Mouse (Mus musculus) brain, embryonic 14.5 days (tissue): ENCODE results near the gene Gstp3. TPM values are rescaled to one million over a fixed set of nuclear protein-coding genes. Genes with fewer than 3 reads are reported as not detected.
"Not testable (repeated sequence)": the region's sequence is repeated elsewhere in the genome, so short reads cannot be mapped to it uniquely, and the experiment has no call there.

Source experiments
- DNase-seq: peaks from one replicate; pipeline ENCODE4 v3.0.0-alpha.2; 2011; ENCODE audit warnings: low read depth
- CTCF ChIP-seq: fragments of 200-500 bp; IDR thresholded peaks from 2 replicates; pipeline ENCODE4 v1.5.1; 2012; ENCODE audit warnings: inconsistent platforms, mild to moderate bottlenecking, moderate library complexity, borderline replicate concordance; ENCODE audit not compliant: insufficient read depth, insufficient read length; ENCODE audit errors: extremely low read depth
- POLR2A ChIP-seq: fragments of 200-500 bp; IDR thresholded peaks from 2 replicates; pipeline ENCODE4 v1.6.1; 2012; ENCODE audit warnings: mild to moderate bottlenecking, inconsistent platforms, borderline replicate concordance; ENCODE audit not compliant: poor library complexity, insufficient read depth, insufficient read length, severe bottlenecking; ENCODE audit errors: extremely low read depth
- polyA plus RNA-seq: library from polyadenylated mRNA; depleted of rRNA; stranded (reverse); fragments of >200 nt; gene quantifications from 2 replicates; pipeline ENCODE4 v1.2.3, GENCODE M21; 2012

Gene Gstp3
- polyA plus RNA-seq, 1 experiment: not detected

- TF ChIP-seq CTCF (peak; percentile 19; the same call in 1 of the 2 replicates), POLR2A (no peak)
- peak; percentile 84 for DNase-seq
Observed at GRCm38 (mm10) chr19:4045966-4046865, 13.2 kb downstream of the Gstp3 start, which contains the start of gene Gstp2. Gene Gstp2, minus strand, starts transcription at chr19:4046023.

GRCm38 (mm10) chr19:4044109-4044508 lies 15.3 kb downstream of the Gstp3 start:
- not testable (repeated sequence) for DNase-seq

GRCm38 (mm10) chr19:4042124-4042523 lies 17.2 kb downstream of the Gstp3 start:
- TF ChIP-seq POLR2A: no peak
- TF ChIP-seq CTCF: no peak
- DNase-seq: no peak

GRCm38 (mm10) chr19:4041500-4041899 lies 17.9 kb downstream of the Gstp3 start:
- DNase-seq: not testable (repeated sequence)

- not testable (repeated sequence) for DNase-seq
Observed at GRCm38 (mm10) chr19:4040941-4041340, 18.4 kb downstream of the Gstp3 start.

GRCm38 (mm10) chr19:4037788-4038232 lies 21.6 kb downstream of the Gstp3 start, which contains the start of gene Gstp1:
Gene Gstp1, minus strand, starts transcription at chr19:4037985.
- TF ChIP-seq CTCF (no peak), POLR2A (peak; percentile 55; the same call in 1 of the 2 replicates)
- DNase-seq: peak; percentile 88

- not testable (repeated sequence) for DNase-seq
Observed at GRCm38 (mm10) chr19:4037154-4037787, 22.1 kb downstream of the Gstp3 start.

- no peak for DNase-seq
- TF ChIP-seq CTCF: no peak
Observed at GRCm38 (mm10) chr19:4036327-4037045, 22.9 kb downstream of the Gstp3 start.

GRCm38 (mm10) chr19:4033742-4034141 lies 25.6 kb downstream of the Gstp3 start:
- TF ChIP-seq CTCF: no peak
- TF ChIP-seq POLR2A: no peak
- no peak for DNase-seq

GRCm38 (mm10) chr19:4033298-4033697 lies 26.1 kb downstream of the Gstp3 start:
- no peak for DNase-seq
- TF ChIP-seq CTCF (no peak), POLR2A (no peak)

- TF ChIP-seq CTCF: no peak
- no peak for TF ChIP-seq POLR2A
- DNase-seq: no peak
Observed at GRCm38 (mm10) chr19:4032668-4033067, 26.7 kb downstream of the Gstp3 start.

GRCm38 (mm10) chr19:4027576-4027975 lies 31.8 kb downstream of the Gstp3 start:
- DNase-seq: no peak
- no peak for TF ChIP-seq POLR2A
- TF ChIP-seq CTCF: no peak

GRCm38 (mm10) chr19:4023185-4023584 lies 36.2 kb downstream of the Gstp3 start:
- TF ChIP-seq POLR2A (no peak), CTCF (no peak)
- DNase-seq: no peak
